Mouse (Mus musculus): ENCODE measurements around the gene Stam2. TPM values are rescaled to one million over a fixed set of nuclear protein-coding genes. Genes with fewer than 3 reads are reported as not detected.

Stam2 gene
- polyA plus RNA-seq, 1 experiment, result 13.9 TPM

DNA sequence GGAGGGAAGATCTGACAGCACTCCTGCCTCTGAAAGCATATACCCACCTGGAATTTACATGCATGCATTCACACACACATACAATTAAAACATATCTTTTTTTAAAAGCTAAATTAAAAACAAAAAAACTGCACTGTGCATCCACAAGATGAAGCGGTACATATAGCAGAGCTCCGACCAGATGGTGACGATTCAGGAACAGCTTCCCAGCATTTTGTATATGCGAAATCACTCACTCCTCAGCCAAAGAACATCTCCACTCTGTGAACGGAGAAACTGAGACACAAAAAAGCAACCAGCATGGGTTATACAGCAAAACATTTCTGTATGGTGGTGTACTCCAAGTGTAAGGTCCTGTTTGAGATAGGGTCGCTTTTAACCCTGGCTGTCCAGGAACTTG is 11.2 kb downstream of the Stam2 start:
- no peak for DNase-seq (ENCODE audit: low read depth)

DNA sequence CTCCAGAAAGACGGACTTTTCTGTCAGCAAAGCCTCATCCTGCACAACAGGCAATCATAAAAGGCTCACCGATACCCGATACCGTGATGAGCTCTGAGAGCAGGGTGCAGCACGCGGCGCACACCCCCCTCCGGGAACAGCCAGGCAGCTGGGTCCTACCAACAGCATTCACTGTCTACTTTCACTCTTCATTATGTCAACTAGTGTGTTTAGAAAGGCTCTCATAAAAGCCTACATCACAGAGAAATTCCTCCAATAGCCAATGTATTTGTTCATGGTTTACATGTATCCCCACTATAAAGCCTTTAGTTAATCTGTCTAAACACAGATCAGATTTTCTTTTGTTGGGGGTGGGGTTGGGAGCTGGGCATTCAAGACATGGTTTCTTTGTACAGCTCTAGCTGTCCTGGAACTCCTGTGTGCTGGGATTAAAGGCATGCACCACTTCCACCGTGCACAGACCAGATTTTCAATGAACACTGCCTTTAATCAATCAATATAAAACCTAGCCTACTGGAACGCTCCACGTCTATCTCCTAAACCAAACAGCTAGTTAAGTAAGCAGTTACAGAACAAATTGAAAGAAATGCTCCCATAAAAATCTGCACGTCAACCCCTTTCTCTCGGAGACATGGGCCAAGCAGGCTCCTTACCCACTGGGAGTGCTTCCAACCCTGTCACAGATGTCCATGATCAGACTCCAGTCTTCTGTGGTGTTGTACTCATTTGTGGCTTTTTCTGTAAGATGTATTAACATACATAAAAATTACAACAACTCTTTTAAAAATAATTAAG is 21.7 kb downstream of the Stam2 start:
- no peak for DNase-seq (ENCODE audit: low read depth)

- DNase-seq (ENCODE audit: low read depth), result no peak
These were observed 25.0 kb downstream of the Stam2 start for GRCm38 (mm10) chr2:52717076-52717475.

- DNase-seq (ENCODE audit: low read depth), result no peak
These were observed 26.5 kb downstream of the Stam2 start for GRCm38 (mm10) chr2:52715538-52715937.

- DNase-seq (ENCODE audit: low read depth), result no peak
These were observed 28.0 kb downstream of the Stam2 start for GRCm38 (mm10) chr2:52714111-52714510.

DNA sequence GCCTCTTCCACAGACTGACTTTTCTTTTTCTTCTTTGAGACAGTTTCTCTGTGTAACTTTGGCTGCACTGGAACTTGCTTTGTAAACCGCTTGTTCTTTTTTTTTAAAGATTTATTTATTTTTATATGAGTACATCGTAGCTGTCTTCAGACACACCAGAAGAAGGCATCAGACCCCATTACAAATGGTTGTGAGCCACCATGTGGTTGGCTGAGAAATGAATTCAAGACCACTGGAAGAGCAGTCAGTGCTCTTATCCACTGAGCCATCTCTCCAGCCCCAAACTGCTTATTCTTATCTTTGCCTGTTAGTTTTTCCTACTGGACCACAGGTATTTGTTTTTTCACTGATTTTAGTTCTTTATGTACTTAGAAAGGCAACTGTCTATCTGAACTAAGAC is 31.3 kb downstream of the Stam2 start:
- no peak for DNase-seq (ENCODE audit: low read depth)

DNA sequence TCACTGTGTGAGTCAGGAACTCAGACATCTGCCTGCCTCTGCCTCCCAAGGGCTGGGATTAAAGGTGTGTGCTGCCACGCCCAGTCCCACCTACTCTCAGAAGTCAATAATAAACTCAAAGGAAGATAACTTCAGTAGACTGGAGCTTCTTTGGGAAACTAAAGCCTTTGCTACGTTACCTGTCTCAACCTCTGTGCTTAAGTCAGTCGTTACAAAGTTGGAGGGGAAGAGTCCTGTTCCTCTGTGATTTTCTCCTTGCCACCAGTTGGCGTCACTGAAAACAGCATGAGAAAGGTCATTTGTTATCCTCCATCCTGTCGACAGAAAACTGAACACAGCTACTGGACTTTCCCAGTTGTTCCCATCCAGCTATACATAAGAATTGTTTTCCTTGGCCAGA is 32.7 kb downstream of the Stam2 start:
- no peak for DNase-seq (ENCODE audit: low read depth)

- DNase-seq (ENCODE audit: low read depth), result no peak
These were observed 40.6 kb downstream of the Stam2 start for GRCm38 (mm10) chr2:52701368-52702036.

GRCm38 (mm10) chr2:52700352-52700751 is 41.7 kb downstream of the Stam2 start:
- DNase-seq (ENCODE audit: low read depth), result no peak

DNA sequence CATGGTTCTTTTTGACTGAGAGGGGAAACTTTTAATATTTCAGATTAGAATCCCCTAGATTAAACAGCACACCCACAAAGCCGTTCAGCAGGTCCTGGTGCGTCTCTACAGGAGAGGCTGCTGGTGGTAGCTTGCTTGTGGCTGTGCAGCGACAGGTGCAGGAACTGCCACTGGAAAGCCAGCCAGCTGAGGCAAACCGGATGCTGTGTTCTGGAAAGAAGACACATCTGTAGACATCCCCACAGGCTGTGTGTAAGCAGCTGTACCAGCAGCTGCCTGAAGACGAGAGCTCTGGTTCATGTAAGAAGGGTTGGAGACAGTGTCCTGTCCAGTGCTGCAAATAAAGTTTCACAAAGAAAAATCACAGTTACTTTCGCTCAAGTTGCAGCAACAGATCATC is 47.5 kb downstream of the Stam2 start:
- DNase-seq (ENCODE audit: low read depth), result no peak

DNA sequence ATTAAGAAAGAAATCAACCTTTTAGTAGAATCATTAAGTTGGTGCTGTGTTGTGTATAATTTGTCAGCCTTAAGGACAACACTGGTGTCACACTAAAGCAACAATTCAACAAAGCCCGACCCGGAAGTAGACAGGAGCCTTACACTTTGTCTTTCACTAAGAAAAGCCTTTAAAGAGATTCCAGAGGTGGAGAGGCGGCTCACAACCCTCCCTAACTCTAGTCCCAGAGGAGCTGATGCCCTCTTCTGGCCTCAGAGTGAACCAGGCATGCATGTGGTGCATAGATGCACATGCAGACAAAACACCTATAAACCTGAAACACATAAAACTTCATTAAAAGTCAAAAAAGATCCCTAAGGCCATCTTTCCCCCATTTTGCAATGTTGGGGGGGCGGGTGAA is 50.3 kb downstream of the Stam2 start:
- no peak for DNase-seq (ENCODE audit: low read depth)

- no peak for DNase-seq (ENCODE audit: low read depth)
These were observed 55.5 kb downstream of the Stam2 start for GRCm38 (mm10) chr2:52686601-52687000.

DNA sequence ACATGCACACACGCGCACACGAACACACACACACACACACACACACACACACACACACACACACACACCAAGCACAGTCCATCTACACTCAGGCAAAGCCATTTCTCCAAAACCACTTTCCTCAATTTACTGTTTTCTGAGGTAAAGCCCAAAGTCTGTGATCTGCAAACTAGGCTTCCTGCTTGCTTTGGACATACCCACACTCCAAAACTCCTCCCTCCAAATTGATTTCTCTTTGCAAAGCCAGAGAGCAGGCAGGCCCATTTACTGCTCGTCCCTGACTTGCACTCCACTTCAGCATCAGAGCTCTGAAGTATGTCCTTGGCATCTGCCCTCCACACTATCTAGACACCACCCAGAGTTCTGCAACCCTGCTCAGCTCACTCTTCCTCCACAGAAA is 64.5 kb downstream of the Stam2 start:
- no peak for DNase-seq (ENCODE audit: low read depth)

GRCm38 (mm10) chr2:52676913-52677303 is 65.2 kb downstream of the Stam2 start:
- no peak for DNase-seq (ENCODE audit: low read depth)

GRCm38 (mm10) chr2:52676023-52676912 is 65.8 kb downstream of the Stam2 start, which contains the start of gene Cacnb4:
Gene Cacnb4 (minus strand): TSS chr2:52676831.
- DNase-seq (ENCODE audit: low read depth), result no peak

- no peak for DNase-seq (ENCODE audit: low read depth)
These were observed 66.6 kb downstream of the Stam2 start for GRCm38 (mm10) chr2:52675278-52675987.

DNA sequence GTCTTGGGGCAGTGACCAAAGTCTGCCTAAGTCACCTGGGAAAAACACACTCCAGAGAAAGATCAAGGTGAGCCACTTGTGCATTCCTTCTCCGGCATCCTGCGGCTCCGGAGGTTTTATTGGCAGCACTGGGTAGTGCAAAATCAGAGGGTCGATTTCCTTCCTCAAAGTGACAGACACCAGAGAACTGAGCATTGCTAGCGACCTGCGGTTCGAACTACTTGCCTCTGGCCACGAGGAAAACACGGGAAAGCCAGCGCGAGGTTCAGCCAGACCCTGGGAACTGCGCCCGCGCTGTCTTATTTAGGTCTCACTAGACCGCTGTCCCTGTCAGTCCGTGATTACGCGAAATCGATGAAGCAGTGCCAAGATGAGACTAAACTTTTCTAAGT is 67.2 kb downstream of the Stam2 start:
- DNase-seq (ENCODE audit: low read depth), result no peak

DNA sequence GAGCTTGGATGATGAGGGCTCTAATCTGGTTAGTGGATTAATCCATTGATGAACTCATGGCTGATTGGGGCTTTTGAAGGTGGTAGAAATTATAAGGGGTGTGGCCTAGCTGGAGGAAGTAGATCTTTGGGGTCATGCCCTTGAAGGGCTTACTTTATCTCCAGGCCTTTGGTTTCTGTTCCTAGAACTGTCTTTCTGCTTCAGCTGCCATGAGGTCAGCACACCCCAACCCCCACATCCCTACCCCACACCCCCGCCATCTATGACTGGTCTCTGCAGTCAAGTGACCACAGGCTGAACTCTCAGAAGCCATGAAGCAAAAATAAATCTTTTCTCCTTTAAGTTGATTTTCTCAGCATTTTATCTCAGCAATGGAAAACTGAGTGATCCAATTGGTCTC is 68.9 kb downstream of the Stam2 start:
- no peak for DNase-seq (ENCODE audit: low read depth)

DNA sequence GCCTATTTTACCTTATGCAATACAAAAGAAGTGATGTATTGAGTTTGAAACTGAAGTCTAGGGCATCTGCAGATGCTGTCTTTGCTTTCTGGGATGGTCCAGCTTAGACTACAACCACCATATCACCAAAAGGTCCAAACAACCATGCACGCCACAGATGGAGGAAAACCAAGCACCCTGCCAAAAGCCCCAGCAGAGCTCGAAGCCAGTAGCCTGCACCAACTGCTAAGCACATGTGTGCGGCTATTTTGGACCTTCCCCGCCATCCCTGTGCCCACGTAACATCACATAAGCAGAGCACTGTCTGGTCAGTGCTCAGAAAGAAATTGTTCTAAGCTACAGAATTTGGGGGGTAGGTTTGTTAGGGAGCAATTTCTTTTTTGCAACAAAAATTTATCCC is 71.3 kb downstream of the Stam2 start:
- no peak for DNase-seq (ENCODE audit: low read depth)

GRCm38 (mm10) chr2:52668480-52668879 is 73.6 kb downstream of the Stam2 start:
- no peak for DNase-seq (ENCODE audit: low read depth)

GRCm38 (mm10) chr2:52656722-52657121 is 85.4 kb downstream of the Stam2 start:
- DNase-seq (ENCODE audit: low read depth), result no peak

- DNase-seq (ENCODE audit: low read depth), result no peak
These were observed 87.5 kb downstream of the Stam2 start for GRCm38 (mm10) chr2:52654541-52654940.

All from gonadal fat pad, adult 2 months (tissue).